Mouse (Mus musculus): ENCODE measurements around the gene Ttpal. TPM values are rescaled to one million over a fixed set of nuclear protein-coding genes. Genes with fewer than 3 reads are reported as not detected.
"Not testable (repeated sequence)": the region's sequence is repeated elsewhere in the genome, so short reads cannot be mapped to it uniquely, and the experiment has no call there.

Ttpal gene
- polyA plus RNA-seq, 1 experiment from 2014 or later: 19.9 TPM

GRCm38 (mm10) chr2:163645700-163646460 lies 43.8 kb downstream of the Ttpal start:
- H3K4me1 ChIP-seq (replicated peaks; ENCODE audit: control insufficient read depth, insufficient read depth): no peaks in the 10 kb centered on the region
- WGBS: 70% methylated on average over 11 of the region's 11 CpGs
- peak overlapping the region; percentile 45; the same call in 1 of the 2 replicates for H3K4me2 ChIP-seq (replicated peaks; ENCODE audit: low read depth)
- DNase-seq (ENCODE audit: low spot score) (no peak), ATAC-seq (ENCODE audit: low FRiP score, low TSS enrichment) (no peak)
- H3K4me3 ChIP-seq (ENCODE audit: low read depth, low read length): peak overlapping the region; percentile 87; the same call in 1 of the 2 replicates
- TF ChIP-seq EP300 (optimal IDR thresholded peaks at IDR 0.05): no peak
- no peaks in the 10 kb centered on the region for H3K27me3 ChIP-seq (ENCODE audit: control insufficient read depth, insufficient read depth, low read length)
- H3K27ac ChIP-seq (replicated peaks): peak overlapping the region; percentile 45
- H3K36me3 ChIP-seq (ENCODE audit: control insufficient read depth, insufficient read depth, low read length): no peaks in the 10 kb centered on the region
- H3K9me3 ChIP-seq (ENCODE audit: control insufficient read depth, low read length): no peaks in the 10 kb centered on the region
- H3K9ac ChIP-seq (ENCODE audit: low read length): no peak overlapping the region

- Histone ChIP-seq H3K9me3 (ENCODE audit: control insufficient read depth, low read length) (no peaks in the 10 kb centered on the region), H3K27ac (replicated peaks) (no peak overlapping the region), H3K36me3 (ENCODE audit: control insufficient read depth, insufficient read depth, low read length) (no peaks in the 10 kb centered on the region), H3K4me1 (replicated peaks; ENCODE audit: control insufficient read depth, insufficient read depth) (no peaks in the 10 kb centered on the region), H3K4me3 (ENCODE audit: low read depth, low read length) (no peak overlapping the region), H3K9ac (ENCODE audit: low read length) (no peak overlapping the region), H3K4me2 (replicated peaks; ENCODE audit: low read depth) (no peak overlapping the region), H3K27me3 (ENCODE audit: control insufficient read depth, insufficient read depth, low read length) (no peaks in the 10 kb centered on the region)
- 84% methylated on average over 5 of the region's 5 CpGs for WGBS
- no peak for DNase-seq (ENCODE audit: low spot score)
- no peak for ATAC-seq (ENCODE audit: low FRiP score, low TSS enrichment)
- TF ChIP-seq CTCF (IDR thresholded peaks at IDR 0.05; ENCODE audit: low read depth): no peak
- TF ChIP-seq EP300 (optimal IDR thresholded peaks at IDR 0.05): no peak
Observed at GRCm38 (mm10) chr2:163646461-163647080, 44.5 kb downstream of the Ttpal start.

- not testable (repeated sequence) for H3K36me3 ChIP-seq (ENCODE audit: control insufficient read depth, insufficient read depth, low read length); H3K9me3 ChIP-seq (ENCODE audit: control insufficient read depth, low read length); H3K4me2 ChIP-seq (replicated peaks; ENCODE audit: low read depth); H3K9ac ChIP-seq (ENCODE audit: low read length); H3K4me3 ChIP-seq (ENCODE audit: low read depth, low read length); H3K27ac ChIP-seq (replicated peaks); ATAC-seq (ENCODE audit: low FRiP score, low TSS enrichment); DNase-seq (ENCODE audit: low spot score); H3K4me1 ChIP-seq (replicated peaks; ENCODE audit: control insufficient read depth, insufficient read depth); H3K27me3 ChIP-seq (ENCODE audit: control insufficient read depth, insufficient read depth, low read length)
- 97% methylated on average over 6 of the region's 12 CpGs for WGBS
Observed at GRCm38 (mm10) chr2:163655699-163656098, 53.6 kb downstream of the Ttpal start.

GRCm38 (mm10) chr2:163657486-163657885 lies 55.4 kb downstream of the Ttpal start:
- Histone ChIP-seq H3K27me3 (ENCODE audit: control insufficient read depth, insufficient read depth, low read length) (no peaks in the 10 kb centered on the region), H3K9ac (ENCODE audit: low read length) (no peak overlapping the region), H3K4me1 (replicated peaks; ENCODE audit: control insufficient read depth, insufficient read depth) (no peaks in the 10 kb centered on the region), H3K4me2 (replicated peaks; ENCODE audit: low read depth) (no peak overlapping the region), H3K27ac (replicated peaks) (no peak overlapping the region), H3K9me3 (ENCODE audit: control insufficient read depth, low read length) (no peaks in the 10 kb centered on the region), H3K4me3 (ENCODE audit: low read depth, low read length) (no peak overlapping the region), H3K36me3 (ENCODE audit: control insufficient read depth, insufficient read depth, low read length) (no peaks in the 10 kb centered on the region)
- ATAC-seq (ENCODE audit: low FRiP score, low TSS enrichment) (no peak), DNase-seq (ENCODE audit: low spot score) (no peak)
- TF ChIP-seq EP300 (optimal IDR thresholded peaks at IDR 0.05): no peak
- no peak for TF ChIP-seq CTCF (IDR thresholded peaks at IDR 0.05; ENCODE audit: low read depth)
- 71% methylated on average over 2 of the region's 2 CpGs for WGBS

GRCm38 (mm10) chr2:163657975-163658886 lies 56.1 kb downstream of the Ttpal start, which contains the start of gene Pkig:
Pkig (plus strand) TSS chr2:163658386.
- TF ChIP-seq CTCF (IDR thresholded peaks at IDR 0.05; ENCODE audit: low read depth): peak; percentile 45
- TF ChIP-seq EP300 (optimal IDR thresholded peaks at IDR 0.05): no peak
- Histone ChIP-seq H3K4me1 (replicated peaks; ENCODE audit: control insufficient read depth, insufficient read depth) (no peaks in the 10 kb centered on the region), H3K9ac (ENCODE audit: low read length) (peak within 1 kb of the TSS; percentile 77), H3K4me2 (replicated peaks; ENCODE audit: low read depth) (peak within 1 kb of the TSS; percentile 51), H3K36me3 (ENCODE audit: control insufficient read depth, insufficient read depth, low read length) (no peaks in the 10 kb centered on the region), H3K27me3 (ENCODE audit: control insufficient read depth, insufficient read depth, low read length) (no peaks in the 10 kb centered on the region), H3K4me3 (ENCODE audit: low read depth, low read length) (peak within 1 kb of the TSS; percentile 86), H3K27ac (replicated peaks) (peak within 1 kb of the TSS; percentile 75), H3K9me3 (ENCODE audit: control insufficient read depth, low read length) (no peaks in the 10 kb centered on the region)
- peak; percentile 87 for DNase-seq (ENCODE audit: low spot score)
- ATAC-seq (ENCODE audit: low FRiP score, low TSS enrichment): peak; percentile 90
- WGBS: under 1% methylated on average over 71 of the region's 71 CpGs

Data from stomach, postnatal 0 days (tissue).